Mouse (Mus musculus) monocyte, adult 2 months (primary cell): ENCODE data around the gene Pced1b.
A peak's percentile ranks its signal among the peaks of the same experiment; 100 is the strongest.
"Not testable (repeated sequence)": the region's sequence is repeated elsewhere in the genome, so short reads cannot be mapped to it uniquely, and the experiment has no call there.

ENCODE experiments used
- DNase-seq, 2 experiments: peaks; one replicate each; pipeline ENCODE4 v3.0.0; 2022; ENCODE audit warnings: low spot score in 2 of 2, low read depth in 1 of 2

Gene Pced1b

GRCm38 (mm10) chr15:97368631-97369030, 121.7 kb downstream of the Pced1b start:
- no peak for DNase-seq

DNA sequence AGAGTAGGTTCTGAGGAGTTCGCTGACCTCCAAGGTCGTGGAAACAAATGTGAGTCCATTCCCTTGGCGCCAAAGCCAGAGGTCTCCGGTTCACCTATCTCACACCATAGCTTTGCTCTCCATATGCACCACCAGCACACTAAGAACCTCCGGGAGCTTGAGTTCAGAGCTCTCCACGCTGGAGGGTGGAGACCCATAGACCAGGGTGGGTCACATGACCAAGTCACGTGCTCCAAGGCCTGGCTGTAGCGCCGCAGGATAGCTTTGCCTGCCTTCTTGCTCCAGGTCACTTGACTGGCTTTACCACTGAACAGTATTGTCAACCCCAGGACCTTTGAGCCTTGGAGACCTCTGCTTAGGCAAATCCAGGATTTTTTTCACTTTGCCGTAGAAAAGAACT, 122.2 kb downstream of the Pced1b start:
- no peak for DNase-seq

GRCm38 (mm10) chr15:97370880-97371279, 124.0 kb downstream of the Pced1b start:
- DNase-seq: no peak

- DNase-seq: not testable (repeated sequence)
These were observed 125.1 kb downstream of the Pced1b start for GRCm38 (mm10) chr15:97372043-97372442.

- DNase-seq: no peak
These were observed 125.8 kb downstream of the Pced1b start for GRCm38 (mm10) chr15:97372611-97373131.

DNA sequence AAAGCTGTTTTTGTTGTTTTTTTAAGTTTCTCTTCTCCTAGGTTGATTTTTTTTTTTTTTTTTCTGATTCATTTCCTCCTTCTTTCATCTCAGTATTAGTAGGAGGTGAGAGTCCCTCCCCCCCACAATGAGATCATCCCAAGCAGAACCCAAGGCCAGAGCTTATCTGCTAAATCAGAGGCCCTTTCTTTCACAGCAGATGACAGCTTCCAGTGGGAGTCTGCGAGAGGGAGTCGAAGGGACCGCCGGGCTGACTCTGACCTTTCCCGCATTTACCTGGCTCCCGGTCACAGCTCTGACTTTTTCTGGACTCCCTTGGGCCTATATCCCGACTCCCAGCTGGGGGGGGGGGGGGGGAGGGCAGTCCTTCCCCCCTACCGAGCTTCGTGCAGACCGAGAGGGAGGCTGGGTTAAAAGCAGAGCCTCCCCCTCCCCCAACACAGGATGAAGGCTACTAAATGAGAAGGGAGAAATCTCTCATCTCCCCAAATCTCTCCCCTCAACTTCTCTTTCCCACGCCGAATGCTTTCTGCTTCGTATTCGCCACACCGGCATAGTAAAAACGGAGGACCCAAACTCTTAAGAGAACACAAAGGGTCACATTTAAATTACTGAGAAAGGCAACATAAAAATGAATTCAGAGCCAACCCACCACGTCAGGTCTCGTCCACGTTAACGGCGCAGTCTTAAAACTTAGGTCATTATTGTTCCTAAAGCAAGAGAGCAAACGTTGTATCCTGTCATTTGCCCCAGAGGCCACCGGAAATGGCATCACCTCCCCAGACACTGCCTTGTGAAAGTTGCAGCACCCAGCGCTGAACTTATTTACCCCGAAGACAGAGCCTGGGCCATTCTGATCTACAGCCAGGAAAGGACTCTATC, 126.5 kb downstream of the Pced1b start:
- peak in 1 of 2 experiments; percentile 34 for DNase-seq

- DNase-seq: no peak
These were observed 127.4 kb downstream of the Pced1b start for GRCm38 (mm10) chr15:97374085-97374844.

DNA sequence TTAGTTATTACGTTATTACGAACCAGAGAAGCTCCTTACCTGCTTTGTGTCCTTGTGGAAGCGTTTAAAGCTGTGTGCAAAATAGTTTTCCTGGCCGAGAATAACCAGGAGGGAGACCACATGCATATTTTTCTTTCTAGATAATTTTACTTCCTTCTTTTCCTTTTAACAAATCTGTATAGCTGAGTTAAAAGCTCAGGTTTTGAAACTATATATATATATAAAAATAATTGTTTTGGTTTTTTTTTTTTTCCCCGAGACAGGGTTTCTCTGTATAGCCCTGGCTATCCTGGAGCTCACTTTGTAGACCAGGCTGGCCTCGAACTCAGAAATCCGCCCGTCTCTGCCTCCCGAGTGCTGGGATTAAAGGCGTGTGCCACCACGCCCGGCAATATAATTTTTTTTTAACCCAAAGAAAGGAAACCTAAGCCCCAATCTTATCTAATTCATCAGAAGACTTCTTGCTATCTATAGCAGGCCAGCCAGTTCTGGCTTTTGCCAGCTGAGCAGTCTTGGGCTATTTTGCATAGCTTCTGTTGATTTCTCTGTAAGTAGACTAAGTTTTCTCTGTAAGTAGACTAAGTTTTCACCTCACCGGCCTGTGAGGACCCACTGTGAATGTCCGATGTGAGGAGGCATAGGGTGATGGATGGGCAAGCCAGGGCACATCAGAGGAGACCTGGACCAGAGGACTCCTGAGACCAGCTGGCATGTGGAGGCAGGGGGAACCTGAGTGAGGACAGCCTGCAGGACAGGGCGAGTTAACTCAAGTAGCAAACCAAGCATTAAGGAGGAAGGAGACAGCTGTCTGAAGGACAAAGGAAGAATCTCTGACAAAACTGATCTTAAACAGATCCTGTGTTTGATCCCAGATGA, 128.2 kb downstream of the Pced1b start:
- no peak for DNase-seq

DNA sequence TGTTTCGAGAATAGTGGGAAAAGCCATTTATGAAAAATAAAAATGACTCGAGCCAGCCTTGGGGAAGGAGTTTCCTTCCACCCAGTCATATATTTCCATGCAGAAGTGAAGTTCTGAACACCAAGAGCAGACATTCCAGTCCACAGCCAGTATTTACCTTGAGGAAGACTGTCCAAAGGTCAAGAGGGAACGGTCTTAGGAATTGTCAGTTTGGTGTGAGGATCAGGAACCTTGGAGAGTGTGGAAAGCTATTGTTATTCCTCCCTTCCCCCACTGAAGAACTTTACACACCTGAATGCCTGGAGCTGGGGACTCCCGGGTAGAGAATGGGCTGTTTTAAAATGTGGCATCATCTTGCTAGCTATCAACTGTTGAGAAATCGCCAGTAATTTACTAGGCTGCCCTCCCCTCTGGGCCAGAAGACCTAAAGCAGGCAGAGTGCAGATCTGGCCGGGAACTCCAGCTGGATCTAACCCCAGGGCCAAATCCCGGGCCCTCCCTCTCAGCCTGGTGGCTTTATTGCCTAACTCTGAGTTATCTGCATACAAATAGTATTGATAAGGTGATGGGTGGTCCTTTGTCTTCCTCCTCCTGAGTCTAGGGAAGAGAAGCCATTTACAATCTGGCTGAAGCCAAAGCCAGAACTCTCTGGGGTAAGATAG, 129.3 kb downstream of the Pced1b start:
- no peak for DNase-seq

DNA sequence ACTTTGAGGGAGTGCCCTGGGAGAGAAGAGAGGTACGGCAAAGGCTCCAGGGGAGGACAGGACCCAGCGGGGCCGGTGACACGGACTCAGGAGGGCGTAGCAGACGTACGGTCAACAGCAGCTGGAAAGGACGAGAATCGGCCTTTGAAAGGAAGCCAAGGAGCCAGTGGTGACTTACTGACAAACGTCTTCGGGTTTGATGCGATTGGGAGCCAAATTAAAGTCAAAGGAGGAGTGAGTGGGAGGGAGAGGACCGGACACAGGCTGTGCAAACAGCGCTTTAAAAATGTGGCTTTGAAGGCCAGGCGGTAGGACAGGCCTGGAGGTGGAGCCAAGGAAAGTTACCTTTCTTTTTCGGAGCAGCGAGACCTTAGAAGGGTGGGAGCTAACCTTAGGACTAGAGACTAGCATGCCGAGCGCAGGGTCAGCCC, 129.9 kb downstream of the Pced1b start:
- no peak for DNase-seq

- no peak for DNase-seq
These were observed 131.2 kb downstream of the Pced1b start for GRCm38 (mm10) chr15:97378061-97378460.

GRCm38 (mm10) chr15:97379489-97380304, 132.8 kb downstream of the Pced1b start:
- no peak for DNase-seq

GRCm38 (mm10) chr15:97382567-97382966, 135.7 kb downstream of the Pced1b start:
- DNase-seq: no peak

- DNase-seq: no peak
These were observed 136.7 kb downstream of the Pced1b start for GRCm38 (mm10) chr15:97383523-97384141.

DNA sequence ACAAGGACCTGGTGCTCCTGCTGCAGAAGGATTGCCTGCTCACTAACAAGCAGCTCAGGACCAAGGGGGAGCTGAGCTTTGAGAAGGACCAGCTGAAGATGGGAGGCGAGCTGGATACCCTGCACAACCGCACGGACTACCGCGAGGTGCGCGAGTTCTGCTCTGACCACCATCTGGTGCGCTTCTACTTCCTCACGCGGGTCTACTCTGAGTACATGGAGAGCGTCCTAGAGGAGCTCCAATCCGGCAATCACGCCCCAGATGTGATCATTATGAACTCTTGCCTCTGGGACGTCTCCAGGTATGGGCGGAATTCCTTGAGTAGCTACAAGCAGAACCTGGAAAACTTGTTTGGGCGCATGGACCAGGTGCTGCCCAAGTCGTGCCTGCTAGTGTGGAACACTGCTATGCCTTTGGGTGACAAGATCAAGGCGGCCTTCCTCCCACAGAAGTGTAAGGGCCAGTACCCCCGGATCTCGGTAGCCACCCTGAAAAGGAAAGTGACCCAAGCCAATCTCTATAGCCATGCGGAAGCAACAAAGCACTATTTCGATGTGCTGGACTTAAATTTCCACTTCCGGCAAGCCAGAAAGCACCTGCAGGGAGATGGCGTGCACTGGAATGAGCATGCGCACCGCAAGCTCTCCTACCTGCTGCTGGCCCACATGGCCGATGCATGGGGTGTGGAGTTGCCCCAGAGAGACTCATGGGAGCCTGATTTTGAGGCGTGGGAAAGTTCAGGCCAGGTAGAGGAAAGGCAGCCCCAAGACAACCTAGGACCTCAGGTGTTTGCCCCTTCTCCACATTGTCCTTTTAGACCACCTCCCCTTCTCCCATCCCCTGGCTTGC, 137.5 kb downstream of the Pced1b start:
- no peak for DNase-seq

DNA sequence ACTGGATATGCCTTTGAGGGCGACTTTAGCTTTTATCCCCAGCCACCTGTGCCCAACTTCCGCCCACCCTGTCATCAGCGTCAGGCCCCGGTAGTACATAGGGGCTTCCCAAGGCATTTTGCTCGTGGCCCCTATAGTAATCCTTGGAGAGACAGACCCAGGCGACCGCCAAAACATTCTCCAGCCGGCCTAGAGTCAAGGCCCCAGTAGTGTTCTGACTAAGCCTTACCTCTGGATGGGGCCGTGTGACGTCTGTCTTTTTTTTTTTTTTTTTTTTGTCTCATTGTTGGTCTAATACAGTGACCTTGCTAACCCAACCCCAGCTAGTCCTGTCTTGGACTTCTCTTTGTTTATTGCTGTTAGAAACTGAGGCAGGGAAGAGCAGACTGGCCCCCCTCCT, 138.3 kb downstream of the Pced1b start:
- DNase-seq: not testable (repeated sequence)

DNA sequence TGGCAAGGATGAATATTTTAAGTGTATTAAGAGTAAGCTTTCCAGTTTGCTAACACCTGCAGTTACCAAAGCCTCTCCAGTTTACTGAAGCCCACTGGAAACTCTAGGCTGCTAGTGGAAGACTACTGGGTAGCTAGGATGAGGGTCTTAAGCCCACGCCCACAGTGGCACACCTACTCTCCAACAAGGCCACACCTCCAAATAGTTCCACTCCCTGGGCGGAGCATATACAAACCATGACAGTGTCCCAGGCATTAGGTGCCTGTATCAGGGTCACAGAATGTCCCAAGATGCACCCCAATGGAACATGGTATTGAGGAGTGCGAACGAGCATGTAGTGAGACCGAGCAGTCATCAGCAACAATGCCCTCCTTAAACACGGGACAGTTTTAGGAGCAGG, 140.9 kb downstream of the Pced1b start:
- no peak for DNase-seq

DNA sequence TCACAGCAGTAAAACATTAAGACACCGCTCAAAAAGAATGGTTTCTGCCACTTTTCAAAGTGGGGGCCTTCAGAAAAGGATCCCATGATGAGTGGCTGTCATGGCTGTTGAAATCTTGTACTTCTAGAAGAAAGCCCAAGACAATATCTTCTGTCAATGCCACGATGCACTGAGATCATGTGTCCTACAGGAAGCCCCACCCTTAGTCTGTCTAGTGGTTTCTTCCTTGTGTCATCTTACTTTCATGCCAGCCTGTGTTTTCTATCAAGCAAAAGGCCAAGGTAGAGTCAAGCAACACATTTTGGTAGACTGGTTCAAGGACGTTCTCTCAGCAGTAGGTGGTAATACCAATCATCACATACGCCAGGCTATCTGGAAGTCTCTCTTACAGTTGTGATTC, 142.7 kb downstream of the Pced1b start:
- DNase-seq: no peak
